Mouse (Mus musculus): ENCODE data around the gene Mfap1a. TPM values are rescaled to one million over a fixed set of nuclear protein-coding genes. Genes with fewer than 3 reads are reported as not detected.
"Not testable (repeated sequence)": the region's sequence is repeated elsewhere in the genome, so short reads cannot be mapped to it uniquely, and the experiment has no call there.

The Mfap1a gene
- total and polyA plus RNA-seq, 3 experiments = 13.5 to 27.3 (median 14.0) TPM

- Histone ChIP-seq H3K36me3 (replicated peaks in 1 of 2; ENCODE audit: control insufficient read depth in 1 of 2, insufficient read depth in 1 of 2, low read length in 1 of 2) (peaks cover 37 to 68% of the 10 kb centered on the region in 2 experiments), H3K4me3 (replicated peaks in 1 of 3; ENCODE audit: low read depth in 2 of 3, low read length in 2 of 3, poor library complexity in 1 of 3) (no peak overlapping the region), H3K9me3 (replicated peaks; ENCODE audit: low read length) (no peaks in the 10 kb centered on the region), H3K4me1 (ENCODE audit: control insufficient read depth in 1 of 2, insufficient read depth in 2 of 2) (peaks cover 0 to 4% of the 10 kb centered on the region in 2 experiments; a peak in 3 of 4 replicates), H3K4me2 (ENCODE audit: insufficient read depth, low read depth, poor library complexity, severe bottlenecking) (no peak overlapping the region), H3K79me2 (replicated peaks; ENCODE audit: control insufficient read depth, extremely low read depth, insufficient read depth, poor library complexity, severe bottlenecking) (peaks cover 29% of the 10 kb centered on the region), H3K27me3 (replicated peaks) (no peaks in the 10 kb centered on the region), H3K27ac (ENCODE audit: insufficient read depth, low read depth) (no peak overlapping the region), H3K9ac (ENCODE audit: insufficient read depth, low read depth) (no peak overlapping the region)
- no peak for DNase-seq (ENCODE audit: extremely low read depth)
- in situ Hi-C loops (cut with MboI; ENCODE audit: low pct_ligation_motif_present, low pct_unique_long_range_greater_than_20kb, low sequenced_read_pairs) (no loop called here), dilution Hi-C loops (cut with MboI; ENCODE audit: extremely low pct_ligation_motif_present, extremely low pct_unique_long_range_greater_than_20kb, low sequenced_read_pairs) (no loop called here)
- TF ChIP-seq RAD21 (IDR thresholded peaks at IDR 0.05; ENCODE audit: low read depth, low read length) = no peak
- no peak for TF ChIP-seq POLR2A (IDR thresholded peaks at IDR 0.05; ENCODE audit: low read depth, low read length)
- TF ChIP-seq MYC (IDR thresholded peaks at IDR 0.05; ENCODE audit: low read depth, low read length) = no peak
- TF ChIP-seq POLR2AphosphoS2 (IDR thresholded peaks at IDR 0.05; ENCODE audit: low read depth, low read length) = no peak
- TF ChIP-seq USF1 (IDR thresholded peaks at IDR 0.05; ENCODE audit: low read depth, low read length) = no peak
- no peak for TF ChIP-seq MXI1 (IDR thresholded peaks at IDR 0.05; ENCODE audit: low read depth, low read length)
- no peak for TF ChIP-seq NRF1 (IDR thresholded peaks at IDR 0.05; ENCODE audit: low read depth, low read length)
- TF ChIP-seq MAX (IDR thresholded peaks at IDR 0.05; ENCODE audit: low read length) = no peak
- no peak for TF ChIP-seq JUN (IDR thresholded peaks at IDR 0.05; ENCODE audit: insufficient read depth, low read depth, low read length)
- TF ChIP-seq TCF12 (IDR thresholded peaks at IDR 0.05; ENCODE audit: low read depth, low read length) = no peak
- TF ChIP-seq HCFC1 (IDR thresholded peaks at IDR 0.05; ENCODE audit: low read depth, low read length) = no peak
- no peak for TF ChIP-seq TBP (conservative IDR thresholded peaks at IDR 0.05; ENCODE audit: low read depth, low read length)
- TF ChIP-seq ZNF384 (IDR thresholded peaks at IDR 0.05; ENCODE audit: low read depth, low read length) = no peak
- TF ChIP-seq ELF1 (IDR thresholded peaks at IDR 0.05; ENCODE audit: low read depth, low read length) = no peak
- TF ChIP-seq ETS1 (conservative IDR thresholded peaks at IDR 0.05; ENCODE audit: low read depth, low read length) = no peak
- no peak for TF ChIP-seq CTCF (conservative IDR thresholded peaks at IDR 0.05 in 1 of 2, IDR thresholded peaks at IDR 0.05 in 1 of 2; ENCODE audit: low read depth in 2 of 2, low read length in 2 of 2)
- no peak for TF ChIP-seq GABPA (IDR thresholded peaks at IDR 0.05; ENCODE audit: insufficient replicate concordance, low read depth, low read length)
- no peak for TF ChIP-seq KAT2A (IDR thresholded peaks at IDR 0.05; ENCODE audit: insufficient replicate concordance, low read length)
- TF ChIP-seq IRF4 (IDR thresholded peaks at IDR 0.05; ENCODE audit: low read depth, low read length) = no peak
Observed at GRCm38 (mm10) chr2:121518106-121518505, 11.6 kb upstream of the Mfap1a start.

DNA sequence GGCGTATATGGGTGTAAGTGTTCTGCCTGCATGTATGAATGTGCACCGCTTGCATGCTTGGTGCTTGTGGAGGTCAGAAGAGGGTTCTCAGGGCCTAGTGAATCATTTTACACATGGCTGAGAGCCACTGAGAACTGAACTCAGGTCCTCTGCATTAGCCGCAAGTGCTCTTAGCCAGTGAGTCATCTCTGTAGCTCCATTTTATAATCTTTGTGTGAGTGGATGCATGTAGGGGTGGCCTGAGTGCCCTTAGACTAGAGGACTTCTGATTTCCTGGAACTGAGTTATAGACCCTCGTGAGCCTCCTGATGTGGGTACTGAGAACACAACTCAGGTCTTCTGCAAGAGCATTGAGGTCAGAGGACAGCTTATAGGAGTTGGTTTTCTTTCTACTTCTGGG is 7.7 kb upstream of the Mfap1a start:
- TF ChIP-seq NELFE (IDR thresholded peaks at IDR 0.05; ENCODE audit: low read depth, low read length) (no peak), SMC3 (IDR thresholded peaks at IDR 0.05; ENCODE audit: low read depth, low read length) (no peak), IRF4 (IDR thresholded peaks at IDR 0.05; ENCODE audit: low read depth, low read length) (0 out of 2 replicates have a peak, but pooled peaks have one; percentile 31), EP300 (IDR thresholded peaks at IDR 0.05; ENCODE audit: low read length) (no peak), USF2 (conservative IDR thresholded peaks at IDR 0.05; ENCODE audit: low read depth, low read length) (no peak)
- no peak overlapping the region for H3K4me2 ChIP-seq (ENCODE audit: insufficient read depth, low read depth, poor library complexity, severe bottlenecking)
- peaks cover 40 to 79% of the 10 kb centered on the region in 2 experiments for H3K36me3 ChIP-seq (replicated peaks in 1 of 2; ENCODE audit: control insufficient read depth in 1 of 2, insufficient read depth in 1 of 2, low read length in 1 of 2)
- peaks cover 57% of the 10 kb centered on the region for H3K79me2 ChIP-seq (replicated peaks; ENCODE audit: control insufficient read depth, extremely low read depth, insufficient read depth, poor library complexity, severe bottlenecking)
- H3K9me3 ChIP-seq (replicated peaks; ENCODE audit: low read length) = no peaks in the 10 kb centered on the region
- dilution Hi-C loops (cut with MboI; ENCODE audit: extremely low pct_ligation_motif_present, extremely low pct_unique_long_range_greater_than_20kb, low sequenced_read_pairs) (no loop called here), in situ Hi-C loops (cut with MboI; ENCODE audit: low pct_ligation_motif_present, low pct_unique_long_range_greater_than_20kb, low sequenced_read_pairs) (no loop called here)
- H3K27me3 ChIP-seq (replicated peaks) = no peaks in the 10 kb centered on the region
- no peak for DNase-seq (ENCODE audit: extremely low read depth)
- H3K4me3 ChIP-seq (replicated peaks in 1 of 3; ENCODE audit: low read depth in 2 of 3, low read length in 2 of 3, poor library complexity in 1 of 3) = no peak overlapping the region
- no peak overlapping the region for H3K9ac ChIP-seq (ENCODE audit: insufficient read depth, low read depth)
- H3K4me1 ChIP-seq (ENCODE audit: control insufficient read depth in 1 of 2, insufficient read depth in 2 of 2) = peaks cover 0 to 25% of the 10 kb centered on the region in 2 experiments; a peak in 3 of 4 replicates
- H3K27ac ChIP-seq (ENCODE audit: insufficient read depth, low read depth) = no peak overlapping the region

DNA sequence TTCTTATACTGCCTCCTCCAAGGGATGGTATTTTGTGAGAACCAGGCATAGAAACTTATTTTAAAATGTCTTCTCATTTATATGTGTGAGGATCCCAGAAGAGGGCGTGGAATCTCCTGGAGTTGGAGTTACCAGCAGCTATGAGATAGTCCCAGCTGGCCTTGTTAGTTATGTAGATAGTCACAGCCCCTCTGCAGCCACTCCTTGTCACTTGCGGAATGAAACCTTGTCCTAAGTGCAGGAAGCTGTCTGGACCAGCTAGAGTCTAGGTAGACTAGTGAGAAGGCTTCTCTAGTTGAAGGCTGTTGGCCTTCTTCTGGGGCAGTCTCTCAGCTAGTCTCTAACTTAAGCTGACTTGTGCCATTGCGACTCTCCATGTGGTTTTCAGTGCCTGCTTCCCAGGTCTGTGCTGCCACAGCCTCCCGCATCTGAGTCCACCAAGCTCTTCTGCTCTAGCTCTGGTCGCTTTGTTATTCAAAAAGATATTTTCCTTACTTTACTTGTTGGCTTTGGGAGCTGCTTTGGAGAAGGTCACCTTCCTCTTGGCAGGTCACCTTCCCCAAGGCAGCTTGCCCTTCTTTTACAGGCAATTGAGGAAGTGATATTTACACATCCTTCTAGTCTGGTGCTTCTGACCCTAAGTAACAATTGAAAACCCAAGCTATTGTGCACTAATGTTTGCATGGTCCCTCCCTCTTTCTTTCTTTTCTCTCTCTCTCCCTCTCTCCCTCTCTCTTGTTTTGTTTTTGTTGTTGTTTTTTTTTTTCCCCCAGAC is 6.7 kb upstream of the Mfap1a start:
- H3K9ac ChIP-seq (ENCODE audit: insufficient read depth, low read depth); DNase-seq (ENCODE audit: extremely low read depth); in situ Hi-C loops (cut with MboI; ENCODE audit: low pct_ligation_motif_present, low pct_unique_long_range_greater_than_20kb, low sequenced_read_pairs); H3K27me3 ChIP-seq (replicated peaks); H3K27ac ChIP-seq (ENCODE audit: insufficient read depth, low read depth); H3K4me2 ChIP-seq (ENCODE audit: insufficient read depth, low read depth, poor library complexity, severe bottlenecking); dilution Hi-C loops (cut with MboI; ENCODE audit: extremely low pct_ligation_motif_present, extremely low pct_unique_long_range_greater_than_20kb, low sequenced_read_pairs); H3K4me3 ChIP-seq (replicated peaks in 1 of 3; ENCODE audit: low read depth in 2 of 3, low read length in 2 of 3, poor library complexity in 1 of 3); H3K9me3 ChIP-seq (replicated peaks; ENCODE audit: low read length): not testable (repeated sequence)
- peaks cover 0 to 30% of the 10 kb centered on the region in 2 experiments; a peak in 3 of 4 replicates for H3K4me1 ChIP-seq (ENCODE audit: control insufficient read depth in 1 of 2, insufficient read depth in 2 of 2)
- peaks cover 68% of the 10 kb centered on the region for H3K79me2 ChIP-seq (replicated peaks; ENCODE audit: control insufficient read depth, extremely low read depth, insufficient read depth, poor library complexity, severe bottlenecking)
- H3K36me3 ChIP-seq (replicated peaks in 1 of 2; ENCODE audit: control insufficient read depth in 1 of 2, insufficient read depth in 1 of 2, low read length in 1 of 2) = peaks cover 35 to 80% of the 10 kb centered on the region in 2 experiments

All from CH12.LX (cell line).